Mouse (Mus musculus): ENCODE data around the gene Gm28048. TPM values are rescaled to one million over a fixed set of nuclear protein-coding genes. Genes with fewer than 3 reads are reported as not detected.
A peak's percentile ranks its signal among the peaks of the same experiment; 100 is the strongest.

Gene Gm28048
- polyA plus RNA-seq, 1 experiment = 4.4 TPM

GRCm38 (mm10) chr11:22839456-22839855 lies 142.4 kb downstream of the Gm28048 start:
- H3K4me3 ChIP-seq (replicated peaks; ENCODE audit: insufficient read depth, low read depth, low read length) = no peak overlapping the region
- H3K27me3 ChIP-seq (ENCODE audit: control insufficient read depth, insufficient read depth, low read length) = no peaks in the 10 kb centered on the region; the same call in 1 of the 2 replicates
- H3K27ac ChIP-seq (ENCODE audit: insufficient read depth, low read length) = no peak overlapping the region
- no peak for DNase-seq
- WGBS = 90% methylated on average over 3 of the region's 3 CpGs
- TF ChIP-seq POLR2A (IDR thresholded peaks at IDR 0.05; ENCODE audit: borderline replicate concordance, insufficient read depth, low read length) (no peak), CTCF (IDR thresholded peaks at IDR 0.05; ENCODE audit: borderline replicate concordance, insufficient read depth, low read depth, low read length) (no peak)
- peaks cover 11% of the 10 kb centered on the region; the same call in 1 of the 2 replicates for H3K4me1 ChIP-seq (ENCODE audit: control insufficient read depth, insufficient read depth, low read length)

GRCm38 (mm10) chr11:22838361-22838760 lies 143.5 kb downstream of the Gm28048 start:
- WGBS = 85% methylated on average over 1 of the region's 1 CpGs
- TF ChIP-seq POLR2A (IDR thresholded peaks at IDR 0.05; ENCODE audit: borderline replicate concordance, insufficient read depth, low read length) (no peak), CTCF (IDR thresholded peaks at IDR 0.05; ENCODE audit: borderline replicate concordance, insufficient read depth, low read depth, low read length) (no peak)
- H3K4me1 ChIP-seq (ENCODE audit: control insufficient read depth, insufficient read depth, low read length) = peaks cover 5% of the 10 kb centered on the region; the same call in 1 of the 2 replicates
- no peaks in the 10 kb centered on the region; the same call in 1 of the 2 replicates for H3K27me3 ChIP-seq (ENCODE audit: control insufficient read depth, insufficient read depth, low read length)
- H3K27ac ChIP-seq (ENCODE audit: insufficient read depth, low read length) = no peak overlapping the region
- DNase-seq = no peak
- H3K4me3 ChIP-seq (replicated peaks; ENCODE audit: insufficient read depth, low read depth, low read length) = no peak overlapping the region

- H3K4me3 ChIP-seq (replicated peaks; ENCODE audit: insufficient read depth, low read depth, low read length) = no peak overlapping the region
These were observed 145.6 kb downstream of the Gm28048 start for GRCm38 (mm10) chr11:22836269-22836668.

GRCm38 (mm10) chr11:22832600-22832999 lies 149.3 kb downstream of the Gm28048 start:
- H3K4me3 ChIP-seq (replicated peaks; ENCODE audit: insufficient read depth, low read depth, low read length) = no peak overlapping the region
- H3K27ac ChIP-seq (ENCODE audit: insufficient read depth, low read length) = no peak overlapping the region
- H3K27me3 ChIP-seq (ENCODE audit: control insufficient read depth, insufficient read depth, low read length) = no peaks in the 10 kb centered on the region; the same call in 1 of the 2 replicates
- DNase-seq = no peak
- H3K4me1 ChIP-seq (ENCODE audit: control insufficient read depth, insufficient read depth, low read length) = peaks cover 7% of the 10 kb centered on the region
- TF ChIP-seq POLR2A (IDR thresholded peaks at IDR 0.05; ENCODE audit: borderline replicate concordance, insufficient read depth, low read length) (no peak), CTCF (IDR thresholded peaks at IDR 0.05; ENCODE audit: borderline replicate concordance, insufficient read depth, low read depth, low read length) (no peak)
- 88% methylated on average over 4 of the region's 4 CpGs for WGBS

More at GRCm38 (mm10) chr11:22836269-22836668, 145.6 kb downstream of the Gm28048 start:
- TF ChIP-seq CTCF (IDR thresholded peaks at IDR 0.05; ENCODE audit: borderline replicate concordance, insufficient read depth, low read depth, low read length) (no peak), POLR2A (IDR thresholded peaks at IDR 0.05; ENCODE audit: borderline replicate concordance, insufficient read depth, low read length) (no peak)
- Histone ChIP-seq H3K4me1 (ENCODE audit: control insufficient read depth, insufficient read depth, low read length) (no peaks in the 10 kb centered on the region), H3K27me3 (ENCODE audit: control insufficient read depth, insufficient read depth, low read length) (no peaks in the 10 kb centered on the region; the same call in 1 of the 2 replicates), H3K27ac (ENCODE audit: insufficient read depth, low read length) (no peak overlapping the region)
- no peak for DNase-seq
- WGBS = 95% methylated on average over 10 of the region's 10 CpGs

- WGBS = 95% methylated on average over 11 of the region's 11 CpGs
- H3K27ac ChIP-seq (ENCODE audit: insufficient read depth, low read length) = no peak overlapping the region
- TF ChIP-seq POLR2A (IDR thresholded peaks at IDR 0.05; ENCODE audit: borderline replicate concordance, insufficient read depth, low read length) (no peak), CTCF (IDR thresholded peaks at IDR 0.05; ENCODE audit: borderline replicate concordance, insufficient read depth, low read depth, low read length) (no peak)
- no peaks in the 10 kb centered on the region; the same call in 1 of the 2 replicates for H3K27me3 ChIP-seq (ENCODE audit: control insufficient read depth, insufficient read depth, low read length)
- peaks cover 7% of the 10 kb centered on the region for H3K4me1 ChIP-seq (ENCODE audit: control insufficient read depth, insufficient read depth, low read length)
- DNase-seq = no peak
- no peak overlapping the region for H3K4me3 ChIP-seq (replicated peaks; ENCODE audit: insufficient read depth, low read depth, low read length)
These were observed 150.0 kb downstream of the Gm28048 start for GRCm38 (mm10) chr11:22831916-22832315.

- no peak for TF ChIP-seq POLR2A (IDR thresholded peaks at IDR 0.05; ENCODE audit: borderline replicate concordance, insufficient read depth, low read length)
- TF ChIP-seq CTCF (IDR thresholded peaks at IDR 0.05; ENCODE audit: borderline replicate concordance, insufficient read depth, low read depth, low read length) = no peak
- Histone ChIP-seq H3K4me3 (replicated peaks; ENCODE audit: insufficient read depth, low read depth, low read length) (no peak overlapping the region), H3K4me1 (ENCODE audit: control insufficient read depth, insufficient read depth, low read length) (peaks cover 7% of the 10 kb centered on the region), H3K27ac (ENCODE audit: insufficient read depth, low read length) (no peak overlapping the region), H3K27me3 (ENCODE audit: control insufficient read depth, insufficient read depth, low read length) (no peaks in the 10 kb centered on the region; the same call in 1 of the 2 replicates)
- WGBS = 87% methylated on average over 6 of the region's 6 CpGs
- no peak for DNase-seq
These were observed 151.2 kb downstream of the Gm28048 start for GRCm38 (mm10) chr11:22830684-22831083.

GRCm38 (mm10) chr11:22830179-22830611 lies 151.7 kb downstream of the Gm28048 start:
- H3K27ac ChIP-seq (ENCODE audit: insufficient read depth, low read length) = no peak overlapping the region
- WGBS = 70% methylated on average over 5 of the region's 5 CpGs
- TF ChIP-seq POLR2A (IDR thresholded peaks at IDR 0.05; ENCODE audit: borderline replicate concordance, insufficient read depth, low read length) (no peak), CTCF (IDR thresholded peaks at IDR 0.05; ENCODE audit: borderline replicate concordance, insufficient read depth, low read depth, low read length) (no peak)
- H3K27me3 ChIP-seq (ENCODE audit: control insufficient read depth, insufficient read depth, low read length) = no peaks in the 10 kb centered on the region; the same call in 1 of the 2 replicates
- H3K4me3 ChIP-seq (replicated peaks; ENCODE audit: insufficient read depth, low read depth, low read length) = no peak overlapping the region
- H3K4me1 ChIP-seq (ENCODE audit: control insufficient read depth, insufficient read depth, low read length) = peaks cover 7% of the 10 kb centered on the region
- DNase-seq = no peak

GRCm38 (mm10) chr11:22828988-22829632 lies 152.8 kb downstream of the Gm28048 start:
- H3K4me3 ChIP-seq (replicated peaks; ENCODE audit: insufficient read depth, low read depth, low read length) = no peak overlapping the region
- 68% methylated on average over 15 of the region's 15 CpGs for WGBS
- H3K27ac ChIP-seq (ENCODE audit: insufficient read depth, low read length) = no peak overlapping the region
- TF ChIP-seq CTCF (IDR thresholded peaks at IDR 0.05; ENCODE audit: borderline replicate concordance, insufficient read depth, low read depth, low read length) (no peak), POLR2A (IDR thresholded peaks at IDR 0.05; ENCODE audit: borderline replicate concordance, insufficient read depth, low read length) (no peak)
- H3K27me3 ChIP-seq (ENCODE audit: control insufficient read depth, insufficient read depth, low read length) = no peaks in the 10 kb centered on the region; the same call in 1 of the 2 replicates
- peak in 1 of 2 experiments; percentile 23 for DNase-seq
- peaks cover 7% of the 10 kb centered on the region for H3K4me1 ChIP-seq (ENCODE audit: control insufficient read depth, insufficient read depth, low read length)

All from cerebellum, adult 2 months (tissue).